Mouse (Mus musculus) midbrain, embryonic 14.5 days (tissue): ENCODE measurements around the gene Tgfbr2. TPM values are rescaled to one million over a fixed set of nuclear protein-coding genes. Genes with fewer than 3 reads are reported as not detected.
"Not testable (repeated sequence)": the region's sequence is repeated elsewhere in the genome, so short reads cannot be mapped to it uniquely, and the experiment has no call there.

Source experiments
- ATAC-seq: fragments of 200-750 bp; cut with Nextera tagmentation; 2 replicates; pipeline ENCODE4 v1.8.0; 2017; ENCODE audit warnings: moderate number of reproducible peaks, moderate library complexity; ENCODE audit not compliant: low FRiP score, low TSS enrichment
- DNase-seq: peaks from one replicate; pipeline ENCODE4 v3.0.0-alpha.2; 2015
- H3K27ac ChIP-seq: fragments of 300-500 bp; sonication (generic); replicated peaks from 2 replicates; pipeline ENCODE4 v1.5.1; 2014; ENCODE audit warnings: mild to moderate bottlenecking, low read depth, low read length, moderate library complexity
- H3K27me3 ChIP-seq: fragments of 300-500 bp; sonication (generic); 2 replicates; pipeline ENCODE4 v1.6.1; 2014; ENCODE audit warnings: low read length, control low read depth, mixed read lengths; ENCODE audit not compliant: control insufficient read depth, insufficient read depth
- H3K36me3 ChIP-seq: fragments of 300-500 bp; sonication (generic); 2 replicates; pipeline ENCODE4 v1.6.1; 2014; ENCODE audit warnings: low read length, control low read depth; ENCODE audit not compliant: control insufficient read depth, insufficient read depth
- H3K4me1 ChIP-seq: fragments of 300-500 bp; sonication (generic); 2 replicates; pipeline ENCODE4 v1.6.1; 2014; ENCODE audit warnings: mild to moderate bottlenecking, antibody characterized with exemption, low read length, control low read depth; ENCODE audit not compliant: control insufficient read depth, insufficient read depth
- H3K4me2 ChIP-seq: fragments of 300-500 bp; sonication (generic); 2 replicates; pipeline ENCODE4 v1.6.1; 2014; ENCODE audit warnings: mild to moderate bottlenecking, low read length, moderate library complexity
- H3K4me3 ChIP-seq: fragments of 300-500 bp; sonication (generic); replicated peaks from 2 replicates; pipeline ENCODE4 v1.5.1; 2014; ENCODE audit warnings: low read depth, low read length
- H3K9ac ChIP-seq: fragments of 300-500 bp; sonication (generic); replicated peaks from 2 replicates; pipeline ENCODE4 v1.6.1; 2014; ENCODE audit warnings: mild to moderate bottlenecking, low read length, moderate library complexity
- H3K9me3 ChIP-seq: fragments of 300-500 bp; sonication (generic); 2 replicates; pipeline ENCODE4 v1.6.1; 2016; ENCODE audit warnings: low read length, control low read depth, mixed read lengths; ENCODE audit not compliant: control insufficient read depth
- WGBS: fragments of 180-500 bp; shearing (Covaris S2); extraction: QIAGEN DNeasy Blood & Tissue Kit; methylation state at CpG from one replicate; pipeline ENCODE4 v1.1.7; 2014; 5-methylcytosine and 5-hydroxymethylcytosine counted together
- polyA plus RNA-seq: library from polyadenylated mRNA; unstranded; fragments of >200 nt; fragmentation: Nextera tagmentation; extraction: Ambion mirVana; gene quantifications from 2 replicates; pipeline ENCODE4 v1.2.1, GENCODE M21; 2014

Tgfbr2 gene
- polyA plus RNA-seq, 1 experiment from 2014 or later = 10.4 TPM

- DNase-seq (no peak), ATAC-seq (no peak)
- no peak overlapping the region for H3K27ac ChIP-seq
- H3K27me3 ChIP-seq = no peaks in the 10 kb centered on the region
- H3K9me3 ChIP-seq = no peaks in the 10 kb centered on the region
- no peaks in the 10 kb centered on the region for H3K36me3 ChIP-seq
- H3K4me3 ChIP-seq = no peak overlapping the region
- WGBS = 88% methylated on average over 4 of the region's 4 CpGs
- H3K9ac ChIP-seq = no peak overlapping the region
- H3K4me2 ChIP-seq = no peak overlapping the region
- H3K4me1 ChIP-seq = no peaks in the 10 kb centered on the region
These were observed 99.0 kb downstream of the Tgfbr2 start for GRCm38 (mm10) chr9:116076163-116076562.

GRCm38 (mm10) chr9:116071561-116071960, 103.6 kb downstream of the Tgfbr2 start:
- not testable (repeated sequence) for H3K9ac ChIP-seq, DNase-seq, H3K27me3 ChIP-seq, H3K27ac ChIP-seq, H3K4me1 ChIP-seq, ATAC-seq, H3K4me2 ChIP-seq, H3K9me3 ChIP-seq, H3K4me3 ChIP-seq, H3K36me3 ChIP-seq
- 95% methylated on average over 1 of the region's 1 CpGs for WGBS

DNA sequence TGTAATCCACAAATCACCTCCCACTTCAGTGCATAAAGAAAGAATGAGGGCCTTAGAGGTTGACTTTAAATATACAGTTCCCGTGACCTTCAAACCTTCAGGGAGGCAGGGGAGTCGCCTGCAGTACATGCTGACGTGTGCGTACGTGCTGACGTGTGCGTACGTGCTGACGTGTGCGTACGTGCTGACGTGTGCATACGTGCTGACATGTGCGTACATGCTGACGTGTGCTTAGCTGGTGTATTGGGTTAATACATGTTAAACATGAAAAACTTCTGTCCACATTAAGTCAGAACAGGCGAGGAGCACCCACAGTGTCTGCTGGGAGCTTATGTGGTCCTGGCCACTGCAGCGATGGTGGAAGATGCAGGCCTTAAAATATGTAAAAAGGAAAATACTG, 110.4 kb downstream of the Tgfbr2 start:
- no peak overlapping the region for H3K4me3 ChIP-seq
- no peak overlapping the region for H3K9ac ChIP-seq
- WGBS = 93% methylated on average over 17 of the region's 17 CpGs
- no peaks in the 10 kb centered on the region for H3K9me3 ChIP-seq
- H3K27me3 ChIP-seq = no peaks in the 10 kb centered on the region
- H3K4me2 ChIP-seq = no peak overlapping the region
- DNase-seq (no peak), ATAC-seq (no peak)
- no peaks in the 10 kb centered on the region for H3K4me1 ChIP-seq
- H3K36me3 ChIP-seq = no peaks in the 10 kb centered on the region
- no peak overlapping the region for H3K27ac ChIP-seq

GRCm38 (mm10) chr9:116060691-116061090, 114.5 kb downstream of the Tgfbr2 start:
- DNase-seq (peak; percentile 64), ATAC-seq (no peak)
- Histone ChIP-seq H3K4me3 (no peak overlapping the region), H3K9ac (no peak overlapping the region), H3K36me3 (no peaks in the 10 kb centered on the region), H3K9me3 (no peaks in the 10 kb centered on the region), H3K27ac (no peak overlapping the region), H3K27me3 (no peaks in the 10 kb centered on the region), H3K4me2 (no peak overlapping the region), H3K4me1 (peaks cover 3% of the 10 kb centered on the region; the same call in 1 of the 2 replicates)
- 17% methylated on average over 4 of the region's 4 CpGs for WGBS

GRCm38 (mm10) chr9:116059156-116059555, 116.0 kb downstream of the Tgfbr2 start:
- peak; percentile 67 for DNase-seq
- no peaks in the 10 kb centered on the region for H3K36me3 ChIP-seq
- H3K9me3 ChIP-seq = no peaks in the 10 kb centered on the region
- ATAC-seq = no peak
- no peak overlapping the region for H3K27ac ChIP-seq
- WGBS = 66% methylated on average over 4 of the region's 4 CpGs
- no peak overlapping the region for H3K4me3 ChIP-seq
- peaks cover 3% of the 10 kb centered on the region; the same call in 1 of the 2 replicates for H3K4me1 ChIP-seq
- H3K9ac ChIP-seq = no peak overlapping the region
- H3K4me2 ChIP-seq = no peak overlapping the region
- no peaks in the 10 kb centered on the region for H3K27me3 ChIP-seq

DNA sequence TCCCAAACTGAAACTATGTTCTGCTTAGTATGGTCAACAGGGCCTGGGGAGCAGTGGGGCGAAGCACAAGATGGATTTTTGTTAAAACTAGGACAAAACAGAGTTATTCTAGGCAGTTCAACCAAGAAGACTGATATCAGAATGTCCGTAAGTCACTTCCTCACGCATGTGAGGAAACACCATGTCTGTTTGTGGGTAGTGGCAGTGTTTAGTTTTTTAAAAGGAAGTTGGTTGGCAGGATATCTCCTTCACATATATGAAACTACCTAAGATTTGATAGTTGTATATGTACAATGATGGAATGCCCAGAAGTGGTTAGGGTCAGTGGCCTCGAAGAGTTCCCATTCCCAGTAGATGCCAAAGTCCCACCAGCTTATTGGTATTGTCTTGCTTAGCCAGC, 116.7 kb downstream of the Tgfbr2 start:
- H3K27ac ChIP-seq = no peak overlapping the region
- 92% methylated on average over 4 of the region's 4 CpGs for WGBS

DNA sequence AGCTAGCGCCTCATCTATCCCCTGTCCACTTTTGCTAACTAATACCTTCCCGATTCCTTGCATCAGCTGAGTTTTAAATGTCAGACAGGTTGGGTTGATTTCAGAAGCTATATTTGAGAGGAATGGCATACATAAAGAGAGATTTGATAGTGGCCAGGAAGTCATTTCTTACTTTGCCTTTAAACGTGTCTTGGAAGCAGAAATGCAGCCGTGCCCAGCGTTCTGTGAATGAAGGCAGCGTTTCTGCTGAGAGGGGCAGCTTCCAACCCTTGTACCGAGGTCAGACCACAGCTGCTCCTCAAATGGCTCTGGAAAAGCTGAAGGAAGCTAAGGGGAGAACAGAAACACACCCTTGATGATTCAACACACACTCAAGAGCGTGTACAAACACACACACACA, 121.2 kb downstream of the Tgfbr2 start:
- ATAC-seq (no peak), DNase-seq (no peak)
- Histone ChIP-seq H3K36me3 (no peaks in the 10 kb centered on the region), H3K4me2 (no peak overlapping the region), H3K4me3 (no peak overlapping the region), H3K27me3 (no peaks in the 10 kb centered on the region), H3K9ac (no peak overlapping the region), H3K27ac (no peak overlapping the region), H3K4me1 (no peaks in the 10 kb centered on the region), H3K9me3 (no peaks in the 10 kb centered on the region)
- 86% methylated on average over 8 of the region's 8 CpGs for WGBS

More for the DNA sequence above, 116.7 kb downstream of the Tgfbr2 start:
- H3K9ac ChIP-seq = no peak overlapping the region
- no peak for ATAC-seq
- H3K36me3 ChIP-seq = no peaks in the 10 kb centered on the region
- H3K27me3 ChIP-seq = no peaks in the 10 kb centered on the region
- H3K4me1 ChIP-seq = peaks cover 3% of the 10 kb centered on the region; the same call in 1 of the 2 replicates
- H3K4me2 ChIP-seq = no peak overlapping the region
- DNase-seq = no peak
- no peaks in the 10 kb centered on the region for H3K9me3 ChIP-seq
- H3K4me3 ChIP-seq = no peak overlapping the region

DNA sequence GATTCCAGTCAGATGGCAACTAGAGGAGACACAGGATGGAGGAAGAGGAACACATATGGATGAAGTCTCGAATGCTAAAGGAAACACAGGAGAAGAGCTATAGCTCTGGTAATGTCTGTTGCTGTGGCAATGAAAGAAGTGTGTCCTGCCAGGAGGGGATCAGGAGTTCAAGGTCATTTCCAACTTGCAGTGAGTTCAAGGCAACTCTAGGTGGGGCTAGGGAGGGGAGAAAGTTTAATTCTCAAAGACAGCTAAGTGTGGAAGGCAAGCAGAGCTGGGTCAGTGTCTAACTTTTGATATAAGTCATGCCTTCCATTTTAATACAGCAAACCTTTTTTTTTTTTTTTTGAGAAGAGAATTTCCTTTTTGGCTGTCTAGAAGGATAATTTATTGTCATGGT, 125.2 kb downstream of the Tgfbr2 start:
- H3K27ac ChIP-seq = no peak overlapping the region
- H3K9me3 ChIP-seq = no peaks in the 10 kb centered on the region
- H3K36me3 ChIP-seq = no peaks in the 10 kb centered on the region
- ATAC-seq = no peak
- H3K4me2 ChIP-seq = no peak overlapping the region
- no peak for DNase-seq
- WGBS = 90% methylated on average over 1 of the region's 1 CpGs
- H3K4me3 ChIP-seq = no peak overlapping the region
- H3K9ac ChIP-seq = no peak overlapping the region
- H3K4me1 ChIP-seq = no peaks in the 10 kb centered on the region
- no peaks in the 10 kb centered on the region for H3K27me3 ChIP-seq

GRCm38 (mm10) chr9:116041787-116042186, 133.4 kb downstream of the Tgfbr2 start:
- DNase-seq (peak; percentile 93), ATAC-seq (no peak)
- Histone ChIP-seq H3K4me1 (no peaks in the 10 kb centered on the region), H3K36me3 (no peaks in the 10 kb centered on the region), H3K9me3 (no peaks in the 10 kb centered on the region), H3K4me2 (no peak overlapping the region), H3K27ac (no peak overlapping the region), H3K9ac (no peak overlapping the region), H3K4me3 (no peak overlapping the region), H3K27me3 (no peaks in the 10 kb centered on the region)
- 6% methylated on average over 3 of the region's 3 CpGs for WGBS
